Mouse (Mus musculus) cortical plate, adult 2 months (tissue): ENCODE measurements around the gene Cdhr5.

ENCODE experiments used
- CTCF ChIP-seq: fragments of 200-500 bp; IDR thresholded peaks from 2 replicates; pipeline ENCODE4 v1.5.1; 2011; ENCODE audit warnings: mild to moderate bottlenecking, control low read depth, low read length; ENCODE audit not compliant: insufficient read depth; ENCODE audit errors: extremely low read depth
- POLR2A ChIP-seq: fragments of 200-500 bp; IDR thresholded peaks from 2 replicates; pipeline ENCODE4 v1.6.1; 2011; ENCODE audit warnings: mild to moderate bottlenecking, low read length, control low read depth; ENCODE audit not compliant: insufficient read depth; ENCODE audit errors: extremely low read depth

DNA sequence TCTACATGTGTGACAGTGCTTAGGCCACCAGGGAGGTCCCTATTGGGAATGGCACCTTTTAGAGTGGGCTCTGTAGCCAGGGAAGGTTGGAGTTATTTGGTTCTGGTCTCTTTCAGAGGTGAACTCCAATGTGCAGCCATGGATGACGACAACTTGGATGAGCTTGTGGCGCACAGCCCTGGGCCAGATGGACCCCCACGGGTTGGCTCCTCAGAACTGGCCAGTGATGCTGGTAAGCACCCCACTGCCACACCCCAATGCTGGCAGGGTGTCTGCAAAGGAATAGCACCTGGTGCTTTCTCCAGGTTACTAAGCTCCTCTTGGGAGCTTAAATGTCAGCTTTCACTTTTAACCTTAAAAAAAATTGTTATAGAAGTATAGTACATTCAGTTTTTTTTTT lies 45.5 kb downstream of the Cdhr5 start:
- TF ChIP-seq CTCF = no peak
- no peak for TF ChIP-seq POLR2A
